Mouse (Mus musculus): ENCODE data around the gene Wdr18. TPM values are rescaled to one million over a fixed set of nuclear protein-coding genes. Genes with fewer than 3 reads are reported as not detected.

Gene Wdr18
- polyA plus RNA-seq, 1 experiment: 63.2 TPM

DNA sequence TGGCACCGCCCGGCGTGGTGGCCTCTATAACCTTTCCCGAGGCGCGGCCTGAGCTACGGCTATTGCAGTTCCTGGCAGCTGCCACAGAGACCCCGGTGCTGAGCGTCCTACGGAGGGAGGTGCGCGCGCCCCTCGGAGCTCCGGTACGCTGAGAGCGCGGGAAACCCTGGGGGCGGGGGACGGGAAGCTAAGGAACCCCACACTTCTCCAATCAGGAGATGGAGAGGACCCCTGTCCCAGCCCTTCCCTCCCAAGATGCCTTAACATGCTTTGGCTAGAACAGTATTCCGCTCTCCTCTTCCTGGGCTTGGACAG is 11.2 kb downstream of the Wdr18 start:
- H3K27ac ChIP-seq (ENCODE audit: insufficient read depth, low read length): no peak overlapping the region
- no peaks in the 10 kb centered on the region for H3K4me1 ChIP-seq (ENCODE audit: control insufficient read depth, insufficient read depth, low read length)
- TF ChIP-seq POLR2A (IDR thresholded peaks at IDR 0.05; ENCODE audit: extremely low read depth, insufficient read depth, low read length) (no peak), CTCF (IDR thresholded peaks at IDR 0.05; ENCODE audit: extremely low read depth, insufficient read depth, low read length) (no peak)
- no peak overlapping the region for H3K4me3 ChIP-seq (ENCODE audit: insufficient read depth, low read length)

DNA sequence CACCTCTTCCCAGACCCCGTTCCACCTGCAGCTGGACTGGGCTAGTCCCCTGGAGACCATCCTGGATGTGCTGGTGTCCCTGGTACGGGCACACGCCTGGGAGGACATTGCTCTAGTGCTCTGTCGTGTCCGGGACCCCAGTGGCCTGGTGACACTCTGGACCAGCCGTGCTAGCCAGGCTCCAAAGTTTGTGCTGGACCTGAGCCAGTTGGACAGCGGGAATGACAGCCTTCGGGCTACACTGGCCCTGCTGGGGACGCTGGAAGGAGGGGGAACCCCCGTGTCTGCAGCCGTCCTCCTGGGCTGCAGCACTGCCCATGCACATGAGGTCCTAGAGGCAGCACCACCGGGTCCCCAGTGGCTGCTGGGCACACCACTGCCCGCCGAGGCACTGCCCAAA is 12.9 kb downstream of the Wdr18 start:
- H3K4me3 ChIP-seq (ENCODE audit: insufficient read depth, low read length): no peak overlapping the region
- TF ChIP-seq CTCF (IDR thresholded peaks at IDR 0.05; ENCODE audit: extremely low read depth, insufficient read depth, low read length) (no peak), POLR2A (IDR thresholded peaks at IDR 0.05; ENCODE audit: extremely low read depth, insufficient read depth, low read length) (no peak)

GRCm38 (mm10) chr10:79974087-79974486 is 14.1 kb downstream of the Wdr18 start:
- Histone ChIP-seq H3K27ac (ENCODE audit: insufficient read depth, low read length) (no peak overlapping the region), H3K4me1 (ENCODE audit: control insufficient read depth, insufficient read depth, low read length) (no peaks in the 10 kb centered on the region), H3K4me3 (ENCODE audit: insufficient read depth, low read length) (no peak overlapping the region)
- TF ChIP-seq CTCF (IDR thresholded peaks at IDR 0.05; ENCODE audit: extremely low read depth, insufficient read depth, low read length) (no peak), POLR2A (IDR thresholded peaks at IDR 0.05; ENCODE audit: extremely low read depth, insufficient read depth, low read length) (no peak)

More for the DNA sequence above, 12.9 kb downstream of the Wdr18 start:
- H3K27ac ChIP-seq (ENCODE audit: insufficient read depth, low read length): no peak overlapping the region
- no peaks in the 10 kb centered on the region for H3K4me1 ChIP-seq (ENCODE audit: control insufficient read depth, insufficient read depth, low read length)

GRCm38 (mm10) chr10:79974668-79975067 is 14.7 kb downstream of the Wdr18 start:
- Histone ChIP-seq H3K27ac (ENCODE audit: insufficient read depth, low read length) (no peak overlapping the region), H3K4me3 (ENCODE audit: insufficient read depth, low read length) (no peak overlapping the region), H3K4me1 (ENCODE audit: control insufficient read depth, insufficient read depth, low read length) (no peaks in the 10 kb centered on the region)
- TF ChIP-seq CTCF (IDR thresholded peaks at IDR 0.05; ENCODE audit: extremely low read depth, insufficient read depth, low read length) (no peak), POLR2A (IDR thresholded peaks at IDR 0.05; ENCODE audit: extremely low read depth, insufficient read depth, low read length) (no peak)

GRCm38 (mm10) chr10:79976071-79976721 is 16.2 kb downstream of the Wdr18 start:
- Histone ChIP-seq H3K27ac (ENCODE audit: insufficient read depth, low read length) (no peak overlapping the region), H3K4me1 (ENCODE audit: control insufficient read depth, insufficient read depth, low read length) (no peaks in the 10 kb centered on the region), H3K4me3 (ENCODE audit: insufficient read depth, low read length) (no peak overlapping the region)
- TF ChIP-seq POLR2A (IDR thresholded peaks at IDR 0.05; ENCODE audit: extremely low read depth, insufficient read depth, low read length): no peak
- TF ChIP-seq CTCF (IDR thresholded peaks at IDR 0.05; ENCODE audit: extremely low read depth, insufficient read depth, low read length): no peak

DNA sequence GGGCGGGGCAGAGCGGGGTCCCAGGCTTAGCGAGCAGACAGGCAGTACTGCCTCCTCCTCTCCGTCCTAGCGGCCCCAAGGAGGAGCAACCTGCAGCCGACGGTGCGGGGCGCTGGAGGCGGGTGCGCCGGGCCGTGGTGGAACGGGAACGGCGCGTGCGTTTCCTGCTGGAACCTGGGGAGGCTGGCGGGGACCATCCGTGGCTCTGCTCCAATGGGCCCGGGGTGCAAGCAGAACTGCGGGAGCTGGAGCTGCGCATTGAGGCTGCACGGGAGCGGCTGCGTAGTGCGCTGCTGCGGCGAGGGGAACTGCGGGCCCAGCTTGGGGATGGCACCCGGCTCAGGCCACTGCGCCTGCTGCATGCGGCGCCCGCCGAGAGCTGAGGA is 16.8 kb downstream of the Wdr18 start:
- H3K27ac ChIP-seq (ENCODE audit: insufficient read depth, low read length): no peak overlapping the region
- H3K4me1 ChIP-seq (ENCODE audit: control insufficient read depth, insufficient read depth, low read length): no peaks in the 10 kb centered on the region
- TF ChIP-seq POLR2A (IDR thresholded peaks at IDR 0.05; ENCODE audit: extremely low read depth, insufficient read depth, low read length): no peak
- no peak for TF ChIP-seq CTCF (IDR thresholded peaks at IDR 0.05; ENCODE audit: extremely low read depth, insufficient read depth, low read length)
- no peak overlapping the region for H3K4me3 ChIP-seq (ENCODE audit: insufficient read depth, low read length)

GRCm38 (mm10) chr10:79977324-79977723 is 17.4 kb downstream of the Wdr18 start:
- Histone ChIP-seq H3K4me1 (ENCODE audit: control insufficient read depth, insufficient read depth, low read length) (peaks cover under 1% of the 10 kb centered on the region; the same call in 1 of the 2 replicates), H3K4me3 (ENCODE audit: insufficient read depth, low read length) (no peak overlapping the region), H3K27ac (ENCODE audit: insufficient read depth, low read length) (no peak overlapping the region)
- no peak for TF ChIP-seq CTCF (IDR thresholded peaks at IDR 0.05; ENCODE audit: extremely low read depth, insufficient read depth, low read length)
- no peak for TF ChIP-seq POLR2A (IDR thresholded peaks at IDR 0.05; ENCODE audit: extremely low read depth, insufficient read depth, low read length)

DNA sequence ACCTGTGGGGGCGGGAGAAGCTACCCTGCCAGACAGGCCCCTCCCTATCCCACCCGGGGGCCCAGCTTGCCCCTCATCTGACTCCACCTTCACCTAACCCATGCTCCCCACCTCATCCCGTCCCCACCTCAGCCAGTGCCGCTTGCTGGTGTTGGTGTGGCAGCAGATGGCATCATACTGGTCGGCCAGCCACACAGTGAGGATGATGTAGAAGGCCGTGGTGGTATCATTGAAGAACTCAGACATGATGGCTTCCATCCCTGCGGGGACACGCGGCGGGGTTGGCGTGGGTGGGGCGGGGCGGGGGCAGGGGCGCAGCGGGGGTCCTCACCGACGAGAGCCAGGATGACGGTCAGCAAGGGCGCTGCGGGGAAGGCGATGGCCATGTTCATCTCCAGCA is 18.1 kb downstream of the Wdr18 start:
- TF ChIP-seq POLR2A (IDR thresholded peaks at IDR 0.05; ENCODE audit: extremely low read depth, insufficient read depth, low read length) (no peak), CTCF (IDR thresholded peaks at IDR 0.05; ENCODE audit: extremely low read depth, insufficient read depth, low read length) (no peak)
- no peak overlapping the region for H3K4me3 ChIP-seq (ENCODE audit: insufficient read depth, low read length)

DNA sequence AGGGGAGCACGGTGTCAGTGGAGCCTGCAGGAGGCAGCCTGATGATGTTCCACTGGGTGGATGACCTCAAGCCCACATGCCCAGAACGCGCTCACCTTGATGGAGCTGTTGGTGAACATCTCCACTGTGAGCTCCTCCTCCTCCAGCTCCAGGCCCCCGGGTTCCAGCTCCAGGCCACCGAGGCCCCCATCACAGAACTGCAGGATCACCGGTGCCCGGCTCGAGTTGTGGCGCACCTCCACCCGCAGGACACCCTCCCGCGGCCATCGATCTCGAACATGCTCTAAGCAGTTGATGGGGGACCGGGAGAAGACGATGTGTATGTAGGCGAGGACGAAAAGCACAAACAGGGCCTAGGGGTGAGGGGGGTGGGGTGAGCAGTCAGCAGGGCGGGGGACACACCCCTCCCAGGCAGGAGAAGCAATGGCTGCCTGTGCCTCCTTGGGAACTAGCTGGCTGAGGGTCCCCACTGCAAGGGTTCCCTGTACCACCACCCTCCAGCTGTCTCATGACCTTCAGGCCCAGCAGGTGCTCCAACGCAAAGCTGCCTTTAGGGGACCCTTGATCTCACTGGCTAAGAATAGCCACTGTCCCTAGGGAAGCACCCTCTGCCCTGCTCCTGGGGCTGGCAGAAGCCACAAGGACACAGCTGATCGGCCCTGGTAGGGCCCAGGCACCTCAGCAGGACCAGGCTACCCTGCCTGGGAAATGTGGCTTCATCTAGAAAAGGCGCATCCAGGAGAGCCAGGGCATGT is 19.6 kb downstream of the Wdr18 start:
- Histone ChIP-seq H3K4me1 (ENCODE audit: control insufficient read depth, insufficient read depth, low read length) (peaks cover 1% of the 10 kb centered on the region; the same call in 1 of the 2 replicates), H3K4me3 (ENCODE audit: insufficient read depth, low read length) (no peak overlapping the region), H3K27ac (ENCODE audit: insufficient read depth, low read length) (no peak overlapping the region)
- TF ChIP-seq POLR2A (IDR thresholded peaks at IDR 0.05; ENCODE audit: extremely low read depth, insufficient read depth, low read length) (no peak), CTCF (IDR thresholded peaks at IDR 0.05; ENCODE audit: extremely low read depth, insufficient read depth, low read length) (no peak)

More for the DNA sequence above, 18.1 kb downstream of the Wdr18 start:
- no peak overlapping the region for H3K27ac ChIP-seq (ENCODE audit: insufficient read depth, low read length)
- H3K4me1 ChIP-seq (ENCODE audit: control insufficient read depth, insufficient read depth, low read length): peaks cover 1% of the 10 kb centered on the region; the same call in 1 of the 2 replicates

DNA sequence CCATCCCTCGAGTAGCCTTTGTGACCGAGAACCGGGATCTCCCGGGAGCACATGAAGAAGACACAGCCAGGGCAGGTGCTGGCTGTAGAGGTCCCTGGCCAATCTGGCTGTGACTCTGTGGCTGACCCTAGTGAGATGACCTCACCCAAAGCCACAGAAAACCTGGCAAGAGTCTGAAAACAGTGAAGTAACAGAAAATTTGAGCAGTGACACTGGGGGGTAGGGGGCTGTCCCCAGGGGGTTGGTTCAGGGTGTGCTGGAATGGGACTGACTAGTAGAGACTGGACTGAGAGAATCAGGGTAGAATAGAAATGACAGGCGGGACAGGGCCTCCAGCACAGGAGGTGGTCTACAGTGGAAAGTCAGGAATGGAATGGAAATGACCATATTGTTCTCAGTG is 23.3 kb downstream of the Wdr18 start:
- no peak overlapping the region for H3K27ac ChIP-seq (ENCODE audit: insufficient read depth, low read length)
- H3K4me3 ChIP-seq (ENCODE audit: insufficient read depth, low read length): peak overlapping the region; percentile 89
- TF ChIP-seq POLR2A (IDR thresholded peaks at IDR 0.05; ENCODE audit: extremely low read depth, insufficient read depth, low read length) (no peak), CTCF (IDR thresholded peaks at IDR 0.05; ENCODE audit: extremely low read depth, insufficient read depth, low read length) (no peak)
- peaks cover 5% of the 10 kb centered on the region for H3K4me1 ChIP-seq (ENCODE audit: control insufficient read depth, insufficient read depth, low read length)

Data from cortical plate, adult 2 months (tissue).